Mouse (Mus musculus): ENCODE measurements around the gene Pus7l.

Pus7l gene

DNA sequence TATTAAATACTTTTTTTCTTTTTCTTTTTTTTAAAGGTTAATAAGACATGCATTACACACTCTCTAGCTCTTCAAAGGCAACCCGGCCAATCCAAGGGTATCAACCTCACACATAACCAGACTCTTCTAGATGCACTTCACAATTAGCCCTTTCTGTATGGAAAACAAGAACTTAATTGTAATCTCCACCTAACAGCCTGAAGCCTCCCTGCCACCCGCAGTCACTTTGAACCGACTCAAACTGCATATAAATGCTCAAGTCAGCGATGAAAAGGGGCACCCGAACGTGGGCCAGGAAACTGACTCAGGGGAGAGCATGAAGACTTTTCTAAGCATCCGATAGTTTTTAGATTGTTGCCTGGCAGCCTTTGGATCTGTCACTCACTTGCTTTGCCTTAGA, 66.1 kb downstream of the Pus7l start:
- no peak for DNase-seq (ENCODE audit: low spot score in 2 of 2)

DNA sequence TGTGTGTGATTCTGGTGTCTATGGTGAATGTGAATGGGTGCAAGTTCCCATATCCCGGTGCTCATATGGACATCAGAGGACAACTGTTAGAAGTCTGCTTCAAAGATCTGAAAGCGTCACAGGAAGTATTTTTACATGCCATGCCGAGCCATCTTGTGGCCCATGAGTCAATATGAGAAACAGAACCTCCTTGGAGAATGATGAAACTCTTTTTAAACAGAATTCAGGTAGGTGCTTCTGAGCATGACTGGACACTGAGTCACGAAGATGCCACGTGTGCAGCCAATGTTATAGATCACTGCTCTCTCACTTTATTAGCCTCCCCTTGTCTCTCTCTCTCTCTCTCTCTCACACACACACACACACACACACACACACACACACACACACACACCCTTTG, 67.4 kb downstream of the Pus7l start:
- no peak for DNase-seq (ENCODE audit: low spot score in 2 of 2)
